Mouse (Mus musculus): ENCODE measurements around the gene Bckdk. TPM values are rescaled to one million over a fixed set of nuclear protein-coding genes. Genes with fewer than 3 reads are reported as not detected.
A peak's percentile ranks its signal among the peaks of the same experiment; 100 is the strongest.
"Not testable (repeated sequence)": the region's sequence is repeated elsewhere in the genome, so short reads cannot be mapped to it uniquely, and the experiment has no call there.

The Bckdk gene
- total RNA-seq, 2 experiments from 2014 or later: 34.3 to 39.3 TPM

- DNase-seq (ENCODE audit: low spot score in 2 of 2): peak; percentile 90 to 94
These were observed 8.4 kb upstream of the Bckdk start, which contains the start of the genes Gm21974 and Vkorc1 for GRCm38 (mm10) chr7:127895442-127895841. Gm21974 (minus strand) TSS chr7:127895454. Vkorc1 (minus strand) TSS chr7:127895617.

- not testable (repeated sequence) for DNase-seq (ENCODE audit: low spot score in 2 of 2)
These were observed 8.0 kb upstream of the Bckdk start for GRCm38 (mm10) chr7:127895891-127896290.

GRCm38 (mm10) chr7:127896384-127896783 is 7.5 kb upstream of the Bckdk start:
- peak; percentile 48 to 64 for DNase-seq (ENCODE audit: low spot score in 2 of 2)

- no peak for DNase-seq (ENCODE audit: low spot score in 2 of 2)
These were observed 6.3 kb upstream of the Bckdk start for GRCm38 (mm10) chr7:127897542-127897941.

DNA sequence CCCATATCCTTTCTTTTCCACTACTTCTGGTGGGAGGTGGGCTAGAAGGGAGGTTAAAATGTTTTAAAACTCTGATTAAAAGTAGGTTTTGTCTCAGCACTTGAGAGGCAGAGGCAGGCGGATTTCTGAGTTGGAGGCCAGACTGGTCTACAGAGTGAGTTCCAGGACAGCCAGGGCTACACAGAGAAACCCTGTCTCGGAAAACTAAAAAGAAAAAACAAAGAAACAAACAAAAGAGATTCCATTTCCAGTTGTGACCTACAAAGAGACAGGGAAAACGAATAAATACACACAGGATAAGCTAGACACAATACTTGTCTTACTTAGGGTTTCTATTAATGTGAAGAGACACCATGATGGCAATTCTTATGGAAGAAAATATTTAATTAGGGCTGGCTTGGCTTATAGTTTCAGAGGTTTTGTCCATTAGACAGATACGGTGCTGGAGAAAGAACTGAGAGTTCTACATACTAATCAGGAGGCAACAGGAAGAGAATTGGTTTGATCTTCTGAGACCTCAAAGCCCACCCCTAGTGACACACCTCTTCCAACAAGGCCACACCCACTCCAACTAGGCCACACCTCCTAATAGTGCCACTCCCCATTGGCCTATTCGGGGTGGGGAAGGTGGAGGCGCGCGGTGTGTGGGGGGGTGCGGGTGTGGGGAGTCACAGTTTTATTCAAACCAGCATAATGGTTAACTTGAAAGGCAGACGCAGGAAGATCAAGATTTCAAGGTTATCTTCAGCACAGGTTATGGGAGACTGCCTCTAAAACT is 5.5 kb upstream of the Bckdk start:
- DNase-seq (ENCODE audit: low spot score in 2 of 2): no peak

- DNase-seq (ENCODE audit: low spot score in 2 of 2): no peak
These were observed 3.9 kb upstream of the Bckdk start for GRCm38 (mm10) chr7:127899997-127900396.

DNA sequence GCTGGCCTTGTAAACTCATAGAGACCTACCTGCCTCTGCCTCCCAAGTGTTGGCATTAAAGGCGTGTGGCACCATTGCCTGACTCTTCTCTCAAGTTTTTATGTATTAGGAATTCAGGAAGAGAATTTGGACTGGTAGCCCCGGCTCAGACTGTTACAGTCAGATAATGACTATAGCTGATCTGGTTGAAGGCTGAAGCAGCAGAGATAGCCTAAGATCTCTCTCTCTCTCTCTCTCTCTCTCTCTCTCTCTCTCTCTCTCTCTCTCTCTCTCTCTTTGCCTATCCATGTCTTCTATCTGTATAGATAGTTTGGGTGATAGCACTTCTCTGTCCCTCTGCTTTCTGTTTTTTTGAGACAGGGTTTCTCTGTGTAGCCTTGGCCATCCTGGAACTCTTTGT is 2.1 kb upstream of the Bckdk start:
- no peak for DNase-seq (ENCODE audit: low spot score in 2 of 2)

GRCm38 (mm10) chr7:127907939-127908338 is 4.1 kb downstream of the Bckdk start:
- no peak for DNase-seq (ENCODE audit: low spot score in 2 of 2)

- no peak for DNase-seq (ENCODE audit: low spot score in 2 of 2)
These were observed 4.8 kb downstream of the Bckdk start for GRCm38 (mm10) chr7:127908656-127909055.

GRCm38 (mm10) chr7:127912190-127912871 is 8.4 kb downstream of the Bckdk start, which contains the start of gene Kat8:
Kat8 (plus strand) TSS chr7:127912516.
- DNase-seq (ENCODE audit: low spot score in 2 of 2): peak; percentile 85 to 89

DNA sequence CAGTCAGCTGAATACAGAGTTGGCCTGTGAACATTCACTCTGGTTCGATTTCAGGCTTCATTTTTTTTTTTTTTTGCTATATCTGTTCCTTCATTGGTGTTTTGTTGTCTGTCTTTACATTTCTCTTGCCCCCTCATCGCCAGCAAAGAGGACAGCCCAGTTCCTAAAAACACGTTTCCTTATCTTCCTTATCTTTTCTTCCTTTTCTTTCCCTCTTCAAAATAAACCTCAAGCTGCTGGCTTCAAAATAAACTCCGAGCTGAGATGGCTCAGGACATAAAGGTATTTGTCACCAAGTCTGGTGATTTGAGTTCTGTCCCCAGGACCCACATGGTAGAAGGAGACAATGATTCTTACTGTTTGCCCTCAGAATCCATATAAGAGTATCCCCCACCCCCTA is 9.1 kb downstream of the Bckdk start:
- no peak for DNase-seq (ENCODE audit: low spot score in 2 of 2)

GRCm38 (mm10) chr7:127915293-127915692 is 11.4 kb downstream of the Bckdk start:
- DNase-seq (ENCODE audit: low spot score in 2 of 2): no peak

DNA sequence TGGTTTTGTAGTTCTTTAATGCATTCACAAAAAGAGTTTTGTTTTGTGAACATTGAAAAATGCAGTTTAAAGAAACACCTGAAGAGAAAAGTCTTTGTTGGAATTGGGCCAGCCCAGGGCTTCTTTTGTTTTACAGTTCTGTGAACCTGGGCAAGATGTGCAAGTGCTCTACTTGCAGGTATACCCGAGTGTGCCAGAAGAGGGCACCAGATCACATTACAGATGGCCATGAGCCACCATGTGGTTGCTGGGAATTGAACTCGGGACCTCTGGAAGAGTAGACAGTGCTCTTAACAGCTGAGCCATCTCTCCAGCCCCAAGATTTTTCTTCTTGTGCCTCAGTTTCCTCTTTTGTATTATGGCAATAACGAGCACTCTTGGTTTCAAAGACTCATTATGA is 14.3 kb downstream of the Bckdk start:
- DNase-seq (ENCODE audit: low spot score in 2 of 2): no peak

DNA sequence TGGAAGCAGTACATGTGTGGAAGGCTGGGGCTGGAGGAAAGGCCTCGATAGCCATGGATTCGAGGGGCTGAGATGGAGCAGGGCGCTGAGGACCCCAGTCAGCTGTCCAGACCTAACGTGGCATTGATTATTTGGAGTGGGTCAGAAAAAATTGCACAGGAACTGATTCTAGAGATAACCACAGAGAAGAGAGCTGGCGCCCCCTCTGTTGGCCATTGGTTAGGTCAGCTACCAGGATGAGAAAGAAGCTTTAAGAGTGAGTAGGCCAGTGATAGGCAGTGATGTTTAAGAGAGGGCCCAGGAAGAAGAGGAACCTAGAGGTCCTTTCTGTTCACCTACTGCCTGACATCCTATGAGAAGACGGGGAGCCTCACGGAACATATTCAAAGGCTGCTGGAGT is 15.4 kb downstream of the Bckdk start:
- DNase-seq (ENCODE audit: low spot score in 2 of 2): no peak

- no peak for DNase-seq (ENCODE audit: low spot score in 2 of 2)
These were observed 17.6 kb downstream of the Bckdk start for GRCm38 (mm10) chr7:127921516-127921915.

GRCm38 (mm10) chr7:127922451-127923275 is 18.8 kb downstream of the Bckdk start:
- no peak for DNase-seq (ENCODE audit: low spot score in 2 of 2)

GRCm38 (mm10) chr7:127923714-127924113 is 19.8 kb downstream of the Bckdk start:
- DNase-seq (ENCODE audit: low spot score in 2 of 2): no peak

DNA sequence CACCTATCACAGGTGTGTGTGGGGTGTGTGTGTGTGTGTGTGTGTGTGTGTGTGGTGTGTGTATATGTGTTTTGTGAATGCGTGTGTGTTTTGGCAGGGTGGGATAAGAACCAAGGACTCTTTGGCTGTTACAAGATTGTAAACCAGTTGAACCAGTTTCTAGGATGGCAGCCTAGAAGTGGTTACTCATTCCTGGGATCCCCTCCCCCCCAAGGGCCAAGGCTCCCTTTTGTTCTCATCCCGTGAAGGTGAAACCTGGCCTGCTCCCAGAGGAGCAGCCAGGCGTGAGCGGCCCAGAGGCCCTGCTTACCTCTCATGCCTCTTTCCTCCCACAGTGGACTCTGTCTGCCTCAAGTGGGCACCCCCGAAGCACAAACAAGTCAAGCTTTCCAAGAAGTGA is 21.4 kb downstream of the Bckdk start:
- DNase-seq (ENCODE audit: low spot score in 2 of 2): no peak

- DNase-seq (ENCODE audit: low spot score in 2 of 2): no peak
These were observed 22.2 kb downstream of the Bckdk start for GRCm38 (mm10) chr7:127926066-127926465.

DNA sequence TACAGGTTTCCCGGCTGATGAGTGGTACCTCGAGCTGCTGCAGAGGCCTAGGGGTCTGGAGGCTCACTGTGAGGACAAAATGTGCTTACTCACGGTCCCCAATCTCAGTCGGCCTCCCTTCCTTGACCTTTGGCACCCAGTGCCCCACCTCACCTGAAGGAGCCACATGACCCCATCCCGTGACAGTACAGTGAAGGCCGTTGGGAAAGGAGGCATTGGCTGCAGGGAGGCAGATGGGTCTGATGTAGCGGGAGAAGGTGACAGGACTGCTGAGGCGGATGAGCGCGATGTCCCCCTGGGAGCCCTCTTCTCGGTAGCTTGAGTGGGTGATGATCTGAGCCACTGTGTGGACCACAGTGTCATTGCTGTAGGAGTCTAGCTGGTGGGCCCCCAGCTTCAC is 23.0 kb downstream of the Bckdk start:
- DNase-seq (ENCODE audit: low spot score in 2 of 2): no peak

DNA sequence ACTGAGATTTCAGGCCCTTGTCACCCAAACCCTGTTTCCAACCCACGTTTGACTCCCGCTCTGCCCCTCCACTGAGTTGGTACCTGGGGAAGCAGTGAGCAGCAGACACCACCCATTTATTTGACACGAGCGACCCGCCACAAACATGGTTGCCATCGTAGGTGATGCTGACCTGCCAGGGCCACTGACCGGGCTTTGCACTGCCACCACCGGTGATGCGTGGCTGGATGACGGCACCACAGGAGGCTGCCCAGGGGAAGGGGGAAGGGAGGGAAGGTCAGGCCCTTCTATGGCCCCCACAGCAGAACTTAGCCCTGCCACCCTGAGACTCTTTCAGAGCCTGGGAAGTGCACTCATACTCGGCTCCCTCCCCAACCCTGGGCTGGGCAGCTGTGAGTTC is 23.8 kb downstream of the Bckdk start:
- DNase-seq (ENCODE audit: low spot score in 2 of 2): no peak

- no peak for DNase-seq (ENCODE audit: low spot score in 2 of 2)
These were observed 24.7 kb downstream of the Bckdk start for GRCm38 (mm10) chr7:127928596-127928995.

Measured in left cerebral cortex, adult 18-20 months (tissue).